Comparison of ENCODE assay signal across 8 mouse cellular contexts in genomic region chr17:87044364-87044763, GRCm38 (mm10). TPM values are rescaled to one million over a fixed set of nuclear protein-coding genes. Genes with fewer than 3 reads are reported as not detected.
DNase-seq lines count a peak whose midpoint lies in the region; ATAC-seq and TF ChIP-seq lines count a peak whose summit lies in the region.

No protein-coding gene starts in this region.

- H3K4me2 ChIP-seq in forebrain, embryonic 12.5 days = no peak overlapping the region
- no peak overlapping the region; the same call in 1 of the 2 replicates for H3K4me2 ChIP-seq in liver, postnatal 0 days (ENCODE audit: low read depth, low read length)
- H3K4me2 ChIP-seq in neural tube, embryonic 14.5 days (ENCODE audit: low read depth, low read length) = no peak overlapping the region

- peaks cover 21% of the 10 kb centered on the region for H3K27me3 ChIP-seq in E14TG2a.4 (ENCODE audit: insufficient read depth, low read length)
- no peaks in the 10 kb centered on the region for H3K27me3 ChIP-seq in forebrain, embryonic 12.5 days
- H3K27me3 ChIP-seq in liver, postnatal 0 days (ENCODE audit: insufficient read depth, low read length) = no peaks in the 10 kb centered on the region
- H3K27me3 ChIP-seq in neural tube, embryonic 14.5 days (ENCODE audit: control insufficient read depth, insufficient read depth, low read length) = no peaks in the 10 kb centered on the region
- no peaks in the 10 kb centered on the region for H3K27me3 ChIP-seq in testis, adult 2 months (ENCODE audit: control insufficient read depth, insufficient read depth, low read length)

- intact Hi-C loops in heart, postnatal 25 days (cut with DNase I) = loop anchor here (1.0 to 10.0 kb wide), 6 partner anchors 63 to 560 kb away; partner anchors contain the start of gene Socs5

- no peaks in the 10 kb centered on the region for H3K36me3 ChIP-seq in E14TG2a.4 (ENCODE audit: insufficient read depth, low read length)
- H3K36me3 ChIP-seq in forebrain, embryonic 12.5 days (replicated peaks) = no peaks in the 10 kb centered on the region
- H3K36me3 ChIP-seq in liver, postnatal 0 days (replicated peaks; ENCODE audit: insufficient read depth, low read length) = no peaks in the 10 kb centered on the region
- H3K36me3 ChIP-seq in neural tube, embryonic 14.5 days (ENCODE audit: control insufficient read depth, insufficient read depth, low read length) = no peaks in the 10 kb centered on the region
- no peaks in the 10 kb centered on the region for H3K36me3 ChIP-seq in testis, adult 2 months (ENCODE audit: control insufficient read depth, insufficient read depth, low read length)

- TF ChIP-seq EP300 in liver, postnatal 0 days (IDR thresholded peaks at IDR 0.05; ENCODE audit: low read depth) = no peak

- peak; percentile 71 for ATAC-seq in forebrain, embryonic 12.5 days (ENCODE audit: low FRiP score)
- ATAC-seq in liver, postnatal 0 days = peak; percentile 80
- peak; percentile 89 for ATAC-seq in neural tube, embryonic 14.5 days (ENCODE audit: low read depth)

- peak; percentile 95 for TF ChIP-seq CTCF in E14TG2a.4 (conservative IDR thresholded peaks at IDR 0.05; ENCODE audit: low read length)
- TF ChIP-seq CTCF in liver, postnatal 0 days (IDR thresholded peaks at IDR 0.05; ENCODE audit: low read depth) = peak; percentile 100
- peak; percentile 100 for TF ChIP-seq CTCF in testis, adult 2 months (IDR thresholded peaks at IDR 0.05; ENCODE audit: control insufficient read depth, insufficient read depth, insufficient replicate concordance, low read depth, low read length)

- H3K9me3 ChIP-seq in E14TG2a.4 (ENCODE audit: low read length) = no peaks in the 10 kb centered on the region
- no peaks in the 10 kb centered on the region for H3K9me3 ChIP-seq in forebrain, embryonic 12.5 days
- H3K9me3 ChIP-seq in liver, postnatal 0 days (ENCODE audit: low read length) = no peaks in the 10 kb centered on the region
- no peaks in the 10 kb centered on the region for H3K9me3 ChIP-seq in neural tube, embryonic 14.5 days (ENCODE audit: control insufficient read depth, low read length)

- WGBS in forebrain, embryonic 12.5 days = 2% methylated on average over 15 of the region's 15 CpGs
- 2% methylated on average over 15 of the region's 15 CpGs for WGBS in liver, postnatal 0 days (ENCODE audit: insufficient replicate concordance)
- WGBS in neural tube, embryonic 14.5 days = 2% methylated on average over 15 of the region's 15 CpGs

- no peak overlapping the region for H3K9ac ChIP-seq in forebrain, embryonic 12.5 days
- no peak overlapping the region for H3K9ac ChIP-seq in liver, postnatal 0 days (replicated peaks)
- H3K9ac ChIP-seq in neural tube, embryonic 14.5 days (replicated peaks; ENCODE audit: low read depth, low read length) = no peak overlapping the region

- no peak overlapping the region for H3K4me3 ChIP-seq in E14TG2a.4 (replicated peaks; ENCODE audit: low read length)
- H3K4me3 ChIP-seq in forebrain, embryonic 12.5 days (replicated peaks) = no peak overlapping the region
- H3K4me3 ChIP-seq in liver, postnatal 0 days (ENCODE audit: low read depth, low read length) = no peak overlapping the region
- no peak overlapping the region for H3K4me3 ChIP-seq in neural tube, embryonic 14.5 days (ENCODE audit: low read depth, low read length)
- no peak overlapping the region; the same call in 1 of the 2 replicates for H3K4me3 ChIP-seq in testis, adult 2 months (ENCODE audit: control insufficient read depth, low read depth, low read length)

- H3K27ac ChIP-seq in forebrain, embryonic 12.5 days = no peak overlapping the region
- H3K27ac ChIP-seq in liver, postnatal 0 days (ENCODE audit: low read depth) = no peak overlapping the region
- no peak overlapping the region for H3K27ac ChIP-seq in neural tube, embryonic 14.5 days (ENCODE audit: low read depth, low read length)
- H3K27ac ChIP-seq in testis, adult 2 months (ENCODE audit: control insufficient read depth, insufficient read depth, low read depth, low read length) = no peak overlapping the region

- TF ChIP-seq POLR2A in testis, adult 2 months (IDR thresholded peaks at IDR 0.05; ENCODE audit: control insufficient read depth, low read depth, low read length) = no peak

- peak; percentile 84 for DNase-seq in c-Kit-positive CD71-positive TER-119-negative erythroid progenitor cells, embryonic 14.5 days (ENCODE audit: low read depth)
- peak; percentile 69 for DNase-seq in heart, postnatal 25 days (ENCODE audit: low spot score)
- peak; percentile 95 for DNase-seq in layer of hippocampus, adult 11-12 months (ENCODE audit: low spot score)
- DNase-seq in liver, postnatal 0 days = peak; percentile 92

- H3K4me1 ChIP-seq in E14TG2a.4 (replicated peaks; ENCODE audit: low read depth, low read length) = no peaks in the 10 kb centered on the region
- no peaks in the 10 kb centered on the region for H3K4me1 ChIP-seq in forebrain, embryonic 12.5 days
- H3K4me1 ChIP-seq in liver, postnatal 0 days (ENCODE audit: insufficient read depth) = no peaks in the 10 kb centered on the region
- no peaks in the 10 kb centered on the region for H3K4me1 ChIP-seq in neural tube, embryonic 14.5 days (ENCODE audit: control insufficient read depth, insufficient read depth, low read length)
- H3K4me1 ChIP-seq in testis, adult 2 months (ENCODE audit: control insufficient read depth, insufficient read depth, low read length) = no peaks in the 10 kb centered on the region; the same call in 1 of the 2 replicates

RNA-seq across cellular contexts. Expression of gene Cript, which starts 19.0 kb away (rescaled TPM):
- 177 and 179 TPM in 2 replicates for polyA plus RNA-seq in forebrain, embryonic 12.5 days (2016; fragmentation: Nextera tagmentation; extraction: Ambion mirVana)
- 10 to 100 TPM; 38.8 to 46.8 TPM for total RNA-seq in heart, postnatal 25 days (2021)
- 64.4 and 66.6 TPM in 2 replicates for polyA plus RNA-seq in liver, postnatal 0 days (2015; fragmentation: Nextera tagmentation; extraction: Ambion mirVana)
- 217 and 236 TPM in 2 replicates for polyA plus RNA-seq in neural tube, embryonic 14.5 days (2014; fragmentation: Nextera tagmentation; extraction: Ambion mirVana)
- polyA plus RNA-seq in testis, adult 2 months (2012; rRNA removed) = 39.2 and 58.9 TPM in 2 replicates

RNA-seq across cellular contexts. Expression of gene Pigf, which starts 19.2 kb away (rescaled TPM):
- 36.7 and 39.2 TPM in 2 replicates for polyA plus RNA-seq in forebrain, embryonic 12.5 days (2016; fragmentation: Nextera tagmentation; extraction: Ambion mirVana)
- total RNA-seq in heart, postnatal 25 days (2021) = 1 to 10 TPM; 4.2 to 4.8 TPM
- 13.2 and 14.8 TPM in 2 replicates for polyA plus RNA-seq in liver, postnatal 0 days (2015; fragmentation: Nextera tagmentation; extraction: Ambion mirVana)
- polyA plus RNA-seq in neural tube, embryonic 14.5 days (2014; fragmentation: Nextera tagmentation; extraction: Ambion mirVana) = 34.4 and 38.7 TPM in 2 replicates
- polyA plus RNA-seq in testis, adult 2 months (2012; rRNA removed) = 86.0 and 112 TPM in 2 replicates
